Mouse (Mus musculus): ENCODE results near the gene Mapk7.

Gene Mapk7

DNA sequence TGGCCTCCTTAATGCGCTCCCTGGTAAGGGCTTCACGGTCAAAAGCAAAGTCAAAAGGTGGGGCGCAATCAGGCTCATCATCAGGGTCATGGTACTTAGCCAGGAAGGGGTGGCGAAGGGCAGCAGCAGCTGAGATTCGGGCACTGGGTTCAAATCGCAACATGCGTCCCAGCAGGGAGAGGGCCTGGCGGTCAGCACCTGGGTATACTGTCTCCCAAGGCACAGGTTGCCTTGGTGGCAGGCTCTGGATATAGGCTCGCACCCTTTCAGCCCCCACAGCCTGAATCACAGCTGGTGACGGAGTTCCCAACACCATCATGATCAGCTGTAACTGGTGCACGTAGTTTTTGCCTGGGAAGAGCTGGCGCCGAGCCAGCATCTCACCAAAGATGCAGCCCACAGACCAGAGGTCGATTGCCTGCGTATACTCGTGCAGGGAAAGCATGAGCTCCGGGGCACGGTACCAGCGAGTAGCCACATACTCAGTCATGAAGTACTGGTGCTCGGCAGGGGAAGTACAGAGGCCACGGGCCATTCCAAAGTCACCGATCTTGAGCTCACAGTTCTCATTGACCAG is 3.2 kb downstream of the Mapk7 start:
- 83% methylated on average over 22 of the region's 22 CpGs for WGBS

DNA sequence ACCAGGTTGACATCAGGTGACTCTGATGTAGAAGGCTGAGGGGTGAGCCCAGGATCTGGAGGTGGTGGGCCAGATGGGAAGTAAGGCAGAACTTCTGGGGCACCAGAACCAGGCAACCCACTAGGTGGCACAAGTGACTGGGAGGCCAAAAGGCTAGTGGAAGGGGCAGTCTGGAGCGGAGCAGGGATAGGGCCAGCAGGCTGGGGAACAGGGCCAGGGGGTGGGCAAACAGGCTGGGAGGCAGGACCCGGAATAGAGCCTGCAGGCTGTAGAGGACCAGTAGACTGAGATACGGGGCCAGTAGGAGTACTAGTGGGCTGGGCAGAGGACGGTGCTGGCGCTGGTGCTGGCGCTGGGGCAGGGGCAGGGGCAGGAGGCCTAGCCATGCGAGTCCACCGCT is 4.3 kb downstream of the Mapk7 start:
- 88% methylated on average over 8 of the region's 8 CpGs for WGBS

- WGBS, result 93% methylated on average over 2 of the region's 2 CpGs
Observed at GRCm38 (mm10) chr11:61489085-61489484, 5.1 kb downstream of the Mapk7 start.

DNA sequence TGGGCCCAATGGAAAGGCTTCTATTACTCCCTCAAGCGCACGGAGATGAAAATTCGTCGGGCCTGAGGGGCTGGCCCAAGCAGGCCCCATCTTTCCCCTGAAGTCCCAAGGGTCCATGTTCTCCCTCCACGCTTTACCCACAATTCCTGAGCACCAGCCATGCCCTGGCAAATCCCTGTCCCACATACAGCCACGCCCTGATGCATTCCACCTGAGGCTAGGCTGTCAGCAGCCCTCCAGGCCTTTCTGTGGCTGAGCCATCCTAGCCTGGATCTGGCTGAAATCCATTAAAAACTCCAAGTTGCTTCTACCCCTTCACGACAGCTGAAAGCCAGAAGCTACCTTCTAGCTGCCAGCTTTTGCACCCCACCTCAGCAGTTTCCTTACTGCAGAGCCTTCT is 6.3 kb downstream of the Mapk7 start:
- WGBS, result 86% methylated on average over 7 of the region's 7 CpGs

- WGBS, result 32% methylated on average over 2 of the region's 2 CpGs
Observed at GRCm38 (mm10) chr11:61487401-61487800, 6.8 kb downstream of the Mapk7 start.

DNA sequence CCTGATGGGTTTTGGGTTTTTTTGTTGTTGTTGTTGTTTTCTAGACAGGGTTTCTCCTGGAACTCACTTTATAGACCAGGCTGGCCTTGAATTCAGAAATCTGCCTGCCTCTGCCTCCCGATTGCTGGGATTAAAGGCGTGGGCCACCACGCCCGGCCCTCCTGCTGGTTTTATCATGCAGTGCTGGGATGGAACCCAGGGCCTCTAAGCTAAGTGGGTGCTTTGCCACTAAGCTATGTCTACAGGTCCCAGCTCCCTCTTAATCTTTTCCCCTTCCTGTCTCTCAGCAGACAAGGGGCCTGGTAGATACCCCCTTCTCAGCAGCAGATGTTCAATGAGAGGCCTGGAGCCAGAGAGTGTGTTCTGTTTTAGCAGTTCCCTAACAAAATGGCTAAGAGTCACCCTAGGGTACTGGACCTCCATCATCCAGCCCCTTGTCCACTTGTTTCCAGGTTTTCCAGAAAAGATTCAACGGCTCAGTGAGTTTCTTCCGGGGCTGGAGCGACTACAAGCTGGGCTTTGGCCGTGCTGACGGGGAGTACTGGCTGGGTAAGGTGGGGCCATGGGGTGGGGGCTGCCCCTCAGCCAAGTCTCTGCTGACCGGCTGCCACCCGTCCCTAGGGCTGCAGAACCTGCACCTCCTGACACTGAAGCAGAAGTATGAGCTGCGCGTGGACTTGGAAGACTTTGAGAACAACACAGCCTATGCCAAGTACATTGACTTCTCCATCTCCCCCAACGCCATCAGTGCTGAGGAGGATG is 7.6 kb downstream of the Mapk7 start:
- 90% methylated on average over 14 of the region's 14 CpGs for WGBS

DNA sequence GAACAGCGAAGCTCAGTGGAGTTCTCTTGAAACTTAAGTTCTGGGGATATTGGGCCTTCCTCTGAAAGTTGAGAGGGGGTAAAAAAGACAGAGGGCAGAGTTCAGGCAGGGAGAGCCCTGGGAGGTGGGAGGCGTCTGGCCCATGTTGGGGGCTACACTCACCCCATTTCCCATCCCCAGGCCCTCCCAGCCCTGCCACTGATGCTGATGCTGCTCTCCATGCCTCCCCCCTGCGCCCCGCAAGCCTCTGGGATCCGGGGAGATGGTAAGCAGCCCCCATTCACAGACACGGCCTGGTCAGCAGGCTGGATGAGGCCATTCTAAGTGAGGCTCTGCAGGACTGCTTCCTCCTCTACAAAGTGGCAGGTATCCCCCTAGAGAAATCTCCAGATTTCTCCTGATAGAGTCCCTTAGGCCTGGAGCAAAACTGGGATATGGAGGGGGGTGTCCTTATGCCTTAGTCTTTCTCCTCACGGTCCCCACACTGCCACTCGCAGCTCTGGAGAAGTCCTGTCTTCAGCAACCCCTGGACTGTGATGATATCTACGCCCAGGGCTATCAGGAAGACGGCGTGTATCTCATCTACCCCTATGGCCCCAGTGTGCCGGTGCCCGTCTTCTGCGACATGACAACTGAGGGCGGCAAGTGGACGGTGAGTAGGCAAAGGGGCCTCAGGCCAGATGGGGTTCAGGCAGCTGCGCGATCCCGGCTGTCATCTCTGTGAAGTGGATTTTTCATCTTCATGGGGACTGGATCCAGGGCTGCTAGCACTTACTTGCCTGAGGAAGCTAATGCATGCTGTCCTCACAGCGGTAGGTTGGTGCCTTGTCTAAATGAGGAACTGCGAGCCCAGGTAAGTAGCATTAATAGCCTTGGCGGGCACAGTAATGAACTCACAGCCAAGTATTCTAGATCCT is 8.4 kb downstream of the Mapk7 start:
- WGBS, result 87% methylated on average over 22 of the region's 22 CpGs

GRCm38 (mm10) chr11:61484613-61485540 is 9.3 kb downstream of the Mapk7 start, which contains the start of gene Mfap4:
Gene Mfap4, plus strand, starts transcription at chr11:61485431.
- 30% methylated on average over 20 of the region's 20 CpGs for WGBS

GRCm38 (mm10) chr11:61484256-61484612 is 10.0 kb downstream of the Mapk7 start:
- WGBS, result 43% methylated on average over 10 of the region's 10 CpGs

- WGBS, result 88% methylated on average over 13 of the region's 13 CpGs
Observed at GRCm38 (mm10) chr11:61483226-61483845, 10.9 kb downstream of the Mapk7 start.

- WGBS, result 80% methylated on average over 9 of the region's 9 CpGs
Observed at GRCm38 (mm10) chr11:61481239-61482090, 12.7 kb downstream of the Mapk7 start.

DNA sequence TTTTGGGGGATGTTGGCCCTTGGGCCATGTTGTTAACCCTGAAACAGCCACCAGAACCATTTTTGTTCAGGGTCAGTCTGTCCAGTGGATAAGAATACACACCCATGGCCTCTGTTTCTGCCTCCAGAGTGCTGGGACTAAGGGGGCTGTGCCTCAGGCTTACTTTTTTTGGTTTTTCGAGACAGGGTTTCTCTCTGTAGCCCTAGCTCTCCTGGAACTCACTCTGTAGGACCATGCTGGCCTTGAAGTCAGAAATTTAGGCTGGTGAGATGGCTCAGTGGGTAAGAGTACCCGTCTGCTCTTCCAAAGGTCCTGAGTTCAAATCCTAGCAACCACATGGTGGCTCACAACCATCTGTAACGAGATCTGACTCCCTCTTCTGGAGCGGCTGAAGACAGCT is 15.4 kb downstream of the Mapk7 start:
- WGBS, result 95% methylated on average over 4 of the region's 4 CpGs

GRCm38 (mm10) chr11:61477566-61478508 is 16.4 kb downstream of the Mapk7 start:
- 65% methylated on average over 17 of the region's 17 CpGs for WGBS

DNA sequence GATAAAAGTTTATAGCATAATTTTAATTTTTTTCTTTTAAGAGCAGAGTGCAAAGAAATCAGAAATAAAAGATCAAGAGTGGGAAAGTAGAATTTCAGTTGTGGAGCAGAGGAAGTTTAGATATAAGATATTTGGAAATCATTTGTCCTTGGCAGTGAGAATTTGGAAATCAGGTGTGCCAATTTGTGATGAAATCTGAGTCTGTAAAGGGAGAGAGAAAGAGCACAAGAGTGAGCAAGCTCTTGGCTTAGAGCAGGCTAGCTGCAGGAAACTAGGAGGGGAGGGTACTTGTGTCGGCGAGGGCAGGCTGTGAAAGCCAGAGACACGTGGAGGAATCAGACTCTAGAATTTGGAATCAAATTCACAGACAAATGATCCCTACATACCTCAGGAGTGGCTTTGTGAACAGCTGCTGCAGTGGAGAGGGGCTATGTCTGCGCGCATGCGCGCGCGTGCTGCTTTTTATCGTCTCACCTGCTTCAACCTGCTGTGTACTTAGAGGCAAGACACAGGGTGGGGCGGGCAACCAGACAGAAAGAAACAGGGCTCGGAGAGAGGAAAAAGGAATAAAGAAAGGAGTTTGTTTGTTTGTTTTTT is 17.3 kb downstream of the Mapk7 start:
- WGBS, result 49% methylated on average over 12 of the region's 12 CpGs

DNA sequence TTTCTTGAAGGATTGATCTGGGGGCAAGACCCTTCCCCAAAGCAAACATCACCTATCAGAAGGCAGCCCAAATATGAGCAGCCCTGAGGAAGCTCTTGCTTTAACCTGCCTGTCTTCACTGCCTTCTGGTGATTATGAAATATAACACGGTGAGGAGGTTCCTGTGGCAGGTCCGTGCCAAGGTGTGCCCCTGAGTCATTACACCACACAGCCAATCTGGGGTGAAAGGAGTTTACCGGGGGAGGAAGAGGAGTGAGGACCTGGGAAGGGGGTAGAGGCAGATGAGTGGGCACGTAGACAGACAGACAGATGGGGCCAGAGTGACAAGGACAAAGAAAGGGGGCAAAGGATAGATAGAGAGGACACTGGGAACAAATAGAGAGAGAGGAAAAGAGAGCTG is 20.6 kb downstream of the Mapk7 start:
- 73% methylated on average over 4 of the region's 4 CpGs for WGBS

DNA sequence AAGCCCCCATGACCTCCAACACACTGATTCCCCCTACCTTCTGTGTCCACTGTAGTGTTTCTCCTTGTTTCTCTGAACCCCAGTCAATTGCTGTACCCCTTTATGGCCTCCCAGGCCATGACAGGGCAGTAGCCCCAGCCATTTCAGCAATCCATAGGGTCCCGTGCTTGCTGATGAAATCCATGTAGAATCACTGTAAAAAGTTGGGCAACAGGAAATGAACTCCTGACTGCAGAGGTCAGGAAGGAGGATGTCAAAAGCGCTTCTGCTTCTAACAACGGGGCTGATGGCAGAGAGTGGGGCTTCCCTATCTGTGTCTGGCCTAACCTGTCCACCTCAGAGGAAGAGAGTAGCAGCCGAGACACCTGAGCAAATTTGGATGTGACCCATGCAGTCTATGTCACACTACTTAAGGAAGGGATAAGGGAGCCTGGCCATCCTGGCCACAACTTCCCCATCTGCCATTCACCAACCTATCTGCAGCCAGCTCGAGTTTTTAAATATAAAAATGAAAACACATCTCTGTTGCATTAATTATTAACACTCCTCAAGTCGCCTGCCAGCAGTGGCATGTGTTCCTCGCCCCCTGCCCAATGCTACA is 24.8 kb downstream of the Mapk7 start:
- 80% methylated on average over 7 of the region's 7 CpGs for WGBS

DNA sequence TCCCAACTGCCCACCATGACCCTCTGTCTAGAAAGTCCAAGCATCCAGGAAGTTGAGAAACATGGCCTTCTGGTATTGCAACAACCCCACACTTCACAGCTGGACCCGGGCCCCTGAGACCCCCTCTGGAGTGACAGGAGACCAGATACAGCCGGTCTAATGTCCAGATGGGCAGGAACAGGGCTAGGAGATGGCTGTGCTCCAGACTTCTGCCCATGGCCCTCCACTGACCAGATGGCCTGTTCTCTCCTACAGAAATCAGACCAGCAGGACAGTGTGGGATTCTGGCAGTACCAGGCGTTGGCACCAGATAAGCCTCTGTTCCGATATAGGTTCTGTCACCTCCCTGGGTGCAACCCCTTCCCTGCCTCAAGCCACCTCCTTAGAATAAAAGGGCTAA is 25.7 kb downstream of the Mapk7 start:
- WGBS, result 69% methylated on average over 4 of the region's 4 CpGs

DNA sequence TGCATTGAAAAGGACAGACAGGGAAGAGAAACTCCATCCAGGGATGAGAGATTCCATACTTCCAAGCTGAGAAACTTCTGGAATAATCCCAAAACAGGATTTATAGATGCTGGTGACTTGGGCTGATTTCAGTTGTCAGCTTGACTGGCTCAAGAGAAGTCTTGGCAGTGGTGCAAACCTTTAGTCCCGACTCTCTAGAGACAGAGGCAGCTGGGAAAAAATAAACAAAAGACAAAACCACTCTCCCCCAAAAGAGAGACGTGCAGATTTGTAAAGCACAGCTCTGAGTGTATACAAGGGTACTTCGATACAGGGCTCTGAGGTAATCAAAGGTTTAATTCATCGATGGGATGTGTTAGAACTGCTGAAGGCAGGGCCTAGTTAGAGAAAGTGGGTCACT is 28.8 kb downstream of the Mapk7 start:
- 51% methylated on average over 4 of the region's 4 CpGs for WGBS
